Mouse (Mus musculus): Measurements from ENCODE around the gene Abr. TPM values are rescaled to one million over a fixed set of nuclear protein-coding genes. Genes with fewer than 3 reads are reported as not detected.
A peak's percentile ranks its signal among the peaks of the same experiment; 100 is the strongest.

Gene Abr
- total and polyA plus RNA-seq, 2 experiments from 2014 or later = 87.5 to 211 TPM

DNA sequence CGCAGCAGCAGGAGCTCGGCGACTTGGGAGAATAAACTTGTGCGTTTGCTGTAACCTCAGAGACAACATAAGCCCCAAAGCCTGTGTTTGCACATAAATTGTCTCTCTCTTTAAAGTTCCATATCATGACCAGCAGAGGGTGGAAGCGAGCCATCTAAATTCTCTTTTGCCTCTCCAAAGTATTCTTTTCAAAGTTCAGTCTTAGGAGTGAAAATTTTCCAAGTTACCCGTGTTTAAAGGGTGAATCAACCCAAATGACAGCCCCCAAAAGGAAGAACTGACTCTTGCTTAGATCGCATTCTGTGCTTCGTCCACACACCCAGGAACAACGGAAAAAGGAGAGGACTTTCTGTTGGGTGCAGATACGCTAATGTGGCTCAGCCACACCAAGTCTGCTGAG, 33.0 kb upstream of the Abr start:
- Histone ChIP-seq H3K27ac (no peak overlapping the region), H3K4me1 (ENCODE audit: insufficient read depth, low read length) (no peaks in the 10 kb centered on the region), H3K36me3 (ENCODE audit: insufficient read depth, low read length) (no peaks in the 10 kb centered on the region), H3K4me3 (ENCODE audit: low read length) (no peak overlapping the region), H3K9ac (replicated peaks; ENCODE audit: low read length) (no peak overlapping the region), H3K27me3 (ENCODE audit: insufficient read depth, low read length) (no peaks in the 10 kb centered on the region), H3K9me3 (ENCODE audit: low read length) (no peaks in the 10 kb centered on the region), H3K4me2 (ENCODE audit: low read depth, low read length) (peak overlapping the region; percentile 34; the same call in 1 of the 2 replicates)
- peak; percentile 76 for TF ChIP-seq CTCF (IDR thresholded peaks at IDR 0.05; ENCODE audit: low read depth)
- peak; percentile 80 for DNase-seq (ENCODE audit: low spot score)
- ATAC-seq = no peak
- 5% methylated on average over 10 of the region's 10 CpGs for WGBS

DNA sequence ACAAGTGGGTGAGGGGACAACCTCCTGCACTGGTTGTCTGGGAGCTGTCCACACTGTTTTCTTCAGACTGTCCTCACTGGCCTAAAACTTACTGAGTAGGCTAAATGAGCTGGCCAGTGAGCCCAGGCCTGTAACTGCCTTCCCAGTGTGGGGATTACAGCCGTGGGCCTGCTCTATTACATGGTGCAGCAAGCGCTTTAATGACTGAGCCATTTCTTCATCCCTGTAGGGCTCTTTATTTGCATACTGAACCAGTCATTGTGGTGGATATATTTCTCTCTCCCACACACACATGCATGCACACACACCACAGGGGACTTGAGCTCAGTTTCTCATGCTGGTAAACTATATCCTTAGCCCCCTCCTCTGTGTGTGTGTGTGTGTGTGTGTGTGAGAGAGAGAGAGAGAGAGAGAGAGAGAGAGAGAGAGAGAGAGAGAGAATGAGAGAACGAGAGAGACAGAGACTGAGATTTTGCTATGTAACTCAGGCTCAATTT, 30.8 kb upstream of the Abr start:
- H3K27ac ChIP-seq = no peak overlapping the region
- H3K9ac ChIP-seq (replicated peaks; ENCODE audit: low read length) = no peak overlapping the region
- no peak for DNase-seq (ENCODE audit: low spot score)
- WGBS = 46% methylated on average over 3 of the region's 3 CpGs
- ATAC-seq = 0 out of 2 replicates have a peak, but pooled peaks have one; percentile 48
- TF ChIP-seq CTCF (IDR thresholded peaks at IDR 0.05; ENCODE audit: low read depth) = no peak
- H3K4me1 ChIP-seq (ENCODE audit: insufficient read depth, low read length) = no peaks in the 10 kb centered on the region
- no peak overlapping the region for H3K4me3 ChIP-seq (ENCODE audit: low read length)
- no peaks in the 10 kb centered on the region for H3K27me3 ChIP-seq (ENCODE audit: insufficient read depth, low read length)
- H3K36me3 ChIP-seq (ENCODE audit: insufficient read depth, low read length) = no peaks in the 10 kb centered on the region
- no peaks in the 10 kb centered on the region for H3K9me3 ChIP-seq (ENCODE audit: low read length)
- H3K4me2 ChIP-seq (ENCODE audit: low read depth, low read length) = no peak overlapping the region

DNA sequence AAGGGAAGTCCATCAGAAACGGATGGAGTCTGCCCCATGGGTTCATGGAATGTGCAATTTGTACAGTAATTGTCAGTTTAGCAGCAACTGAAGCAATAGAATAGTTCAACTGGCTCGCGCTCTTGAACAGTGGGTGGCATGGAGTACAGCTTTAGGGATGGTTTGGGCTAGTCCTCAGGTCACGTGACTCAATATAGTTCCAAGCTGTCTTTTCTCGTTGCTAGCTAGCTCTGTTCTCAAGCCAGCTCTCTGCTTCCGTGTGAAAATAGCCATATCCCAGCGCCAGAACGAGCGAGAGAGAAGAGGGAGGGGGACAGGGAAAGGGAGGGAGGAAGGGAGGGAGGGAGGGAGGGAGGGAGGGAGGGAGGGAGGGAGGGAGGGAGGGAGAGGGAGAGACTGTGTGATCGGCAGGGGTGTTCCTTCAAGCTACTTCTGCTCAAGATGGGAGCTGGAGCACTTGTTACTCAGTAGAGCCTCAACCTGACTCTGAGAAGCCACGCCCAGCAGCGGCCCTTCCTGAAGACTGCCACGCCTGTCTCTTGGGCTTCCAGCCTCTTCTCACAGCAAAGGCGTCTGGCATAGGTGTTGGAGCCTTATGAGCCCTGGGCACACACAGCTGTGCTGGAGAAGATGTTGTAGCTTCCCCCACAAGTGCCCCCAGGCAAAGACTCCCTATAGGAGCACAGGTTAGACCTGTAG, 28.9 kb upstream of the Abr start:
- ATAC-seq (no peak), DNase-seq (ENCODE audit: low spot score) (peak; percentile 32)
- 47% methylated on average over 14 of the region's 14 CpGs for WGBS

DNA sequence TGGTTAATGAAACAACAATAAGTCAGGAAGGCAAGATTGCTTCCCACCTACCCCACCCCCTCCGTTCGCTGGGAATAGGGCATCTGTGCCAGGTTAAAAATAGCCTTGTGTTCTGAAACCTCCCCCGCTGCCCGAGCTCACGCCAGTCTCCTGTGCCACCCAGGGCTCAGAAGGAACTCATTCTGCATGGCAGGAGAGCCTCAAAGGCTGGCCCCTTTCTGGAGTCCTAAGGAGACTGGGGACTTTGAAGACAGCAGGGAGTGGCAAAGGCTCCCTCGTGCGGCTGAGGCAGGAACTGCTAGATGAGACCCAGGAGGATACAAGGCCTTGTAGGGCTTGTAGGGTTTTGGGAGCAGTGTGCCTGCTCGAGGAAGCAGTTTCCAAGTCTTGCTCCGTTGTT, 25.4 kb upstream of the Abr start:
- DNase-seq (ENCODE audit: low spot score) (peak; percentile 75), ATAC-seq (peak; percentile 52)
- Histone ChIP-seq H3K4me2 (ENCODE audit: low read depth, low read length) (peak overlapping the region; percentile 55), H3K36me3 (ENCODE audit: insufficient read depth, low read length) (no peaks in the 10 kb centered on the region), H3K27me3 (ENCODE audit: insufficient read depth, low read length) (no peaks in the 10 kb centered on the region), H3K27ac (peak overlapping the region; percentile 56; the same call in 1 of the 2 replicates), H3K4me1 (ENCODE audit: insufficient read depth, low read length) (peaks cover 11% of the 10 kb centered on the region), H3K4me3 (ENCODE audit: low read length) (peak overlapping the region; percentile 16; the same call in 1 of the 2 replicates), H3K9me3 (ENCODE audit: low read length) (no peaks in the 10 kb centered on the region), H3K9ac (replicated peaks; ENCODE audit: low read length) (no peak overlapping the region)
- TF ChIP-seq CTCF (IDR thresholded peaks at IDR 0.05; ENCODE audit: low read depth) = peak; percentile 86
- 8% methylated on average over 9 of the region's 9 CpGs for WGBS

More for the DNA sequence above, 28.9 kb upstream of the Abr start:
- Histone ChIP-seq H3K36me3 (ENCODE audit: insufficient read depth, low read length) (no peaks in the 10 kb centered on the region), H3K4me3 (ENCODE audit: low read length) (no peak overlapping the region), H3K4me2 (ENCODE audit: low read depth, low read length) (no peak overlapping the region), H3K4me1 (ENCODE audit: insufficient read depth, low read length) (peaks cover 8% of the 10 kb centered on the region), H3K27ac (no peak overlapping the region), H3K9ac (replicated peaks; ENCODE audit: low read length) (no peak overlapping the region), H3K27me3 (ENCODE audit: insufficient read depth, low read length) (no peaks in the 10 kb centered on the region), H3K9me3 (ENCODE audit: low read length) (no peaks in the 10 kb centered on the region)
- TF ChIP-seq CTCF (IDR thresholded peaks at IDR 0.05; ENCODE audit: low read depth) = no peak

DNA sequence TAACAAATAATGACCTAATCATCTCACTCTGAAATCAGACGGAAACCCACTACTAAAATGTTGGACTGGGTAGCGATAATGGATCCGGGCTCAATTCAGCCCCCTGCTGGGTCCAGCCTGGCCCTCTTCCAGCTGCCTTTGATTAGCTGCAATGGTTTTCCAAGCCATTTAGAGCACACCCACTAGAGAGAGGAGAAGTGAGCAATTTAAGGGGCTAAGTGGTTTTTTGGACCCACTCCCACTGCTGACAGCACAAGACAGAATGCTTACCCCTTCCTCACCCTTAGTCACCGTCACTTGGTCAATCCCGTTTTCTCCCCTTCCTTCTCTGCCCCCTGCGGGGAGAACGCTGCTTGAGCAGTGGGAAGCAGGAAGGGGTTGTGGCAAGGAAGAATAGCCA, 24.9 kb upstream of the Abr start:
- 4% methylated on average over 7 of the region's 7 CpGs for WGBS
- H3K4me2 ChIP-seq (ENCODE audit: low read depth, low read length) = peak overlapping the region; percentile 55
- peak; percentile 80 for DNase-seq (ENCODE audit: low spot score)
- peak overlapping the region; percentile 16; the same call in 1 of the 2 replicates for H3K4me3 ChIP-seq (ENCODE audit: low read length)
- peaks cover 11% of the 10 kb centered on the region for H3K4me1 ChIP-seq (ENCODE audit: insufficient read depth, low read length)
- no peak overlapping the region for H3K9ac ChIP-seq (replicated peaks; ENCODE audit: low read length)
- TF ChIP-seq CTCF (IDR thresholded peaks at IDR 0.05; ENCODE audit: low read depth) = no peak
- no peaks in the 10 kb centered on the region for H3K27me3 ChIP-seq (ENCODE audit: insufficient read depth, low read length)
- no peaks in the 10 kb centered on the region for H3K9me3 ChIP-seq (ENCODE audit: low read length)
- H3K36me3 ChIP-seq (ENCODE audit: insufficient read depth, low read length) = no peaks in the 10 kb centered on the region
- ATAC-seq = peak; percentile 34
- peak overlapping the region; percentile 56; the same call in 1 of the 2 replicates for H3K27ac ChIP-seq

DNA sequence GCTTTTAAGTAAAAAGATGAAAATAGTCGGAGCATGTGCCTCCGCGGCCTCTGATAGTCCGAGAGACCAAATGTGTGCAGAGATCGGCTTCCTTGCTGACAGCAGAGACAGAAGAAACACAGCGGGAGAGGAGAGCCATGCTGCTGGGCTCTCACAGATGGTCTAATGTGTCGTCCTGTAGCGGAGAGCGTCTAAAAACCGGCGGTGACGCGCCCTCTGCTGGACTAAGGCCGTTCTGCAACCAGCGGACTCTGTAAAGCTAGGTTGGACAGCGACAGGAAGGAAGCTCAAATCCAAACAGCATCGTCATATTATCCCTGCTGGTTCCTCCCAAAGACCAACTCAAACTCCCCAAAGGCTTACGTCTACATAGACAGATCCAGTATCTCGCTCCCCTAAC, 23.8 kb upstream of the Abr start:
- Histone ChIP-seq H3K9ac (replicated peaks; ENCODE audit: low read length) (no peak overlapping the region), H3K27ac (peak overlapping the region; percentile 69), H3K9me3 (ENCODE audit: low read length) (no peaks in the 10 kb centered on the region), H3K27me3 (ENCODE audit: insufficient read depth, low read length) (no peaks in the 10 kb centered on the region), H3K4me1 (ENCODE audit: insufficient read depth, low read length) (peaks cover 11% of the 10 kb centered on the region), H3K4me3 (ENCODE audit: low read length) (0 out of 2 replicates have a peak overlapping the region, but pooled peaks have one; percentile 11), H3K4me2 (ENCODE audit: low read depth, low read length) (peak overlapping the region; percentile 50), H3K36me3 (ENCODE audit: insufficient read depth, low read length) (no peaks in the 10 kb centered on the region)
- peak; percentile 98 for TF ChIP-seq CTCF (IDR thresholded peaks at IDR 0.05; ENCODE audit: low read depth)
- DNase-seq (ENCODE audit: low spot score) (peak; percentile 96), ATAC-seq (peak; percentile 81)
- 0% methylated on average over 19 of the region's 19 CpGs for WGBS

DNA sequence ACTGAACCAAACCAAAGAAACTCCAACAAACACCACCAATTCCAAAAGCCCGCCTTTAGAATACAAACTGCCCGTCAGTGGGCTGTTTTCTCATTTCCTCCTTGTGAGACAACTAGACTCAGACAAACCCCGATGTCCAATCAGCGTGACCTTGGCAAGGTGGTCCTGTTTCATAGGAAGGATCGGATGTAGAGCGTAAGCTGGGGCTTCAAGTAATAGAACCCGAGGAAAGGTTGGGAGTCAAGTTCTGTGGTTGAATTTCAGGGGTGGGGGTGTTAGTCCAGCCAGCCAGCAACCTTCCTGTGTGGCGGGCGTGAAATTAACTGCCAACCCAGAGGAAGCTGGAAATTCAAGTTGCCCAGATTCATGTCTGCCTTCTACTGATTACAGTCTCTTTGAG, 22.9 kb upstream of the Abr start:
- WGBS = 62% methylated on average over 9 of the region's 9 CpGs
- no peaks in the 10 kb centered on the region for H3K36me3 ChIP-seq (ENCODE audit: insufficient read depth, low read length)
- DNase-seq (ENCODE audit: low spot score) (no peak), ATAC-seq (no peak)
- TF ChIP-seq CTCF (IDR thresholded peaks at IDR 0.05; ENCODE audit: low read depth) = no peak
- peaks cover 11% of the 10 kb centered on the region for H3K4me1 ChIP-seq (ENCODE audit: insufficient read depth, low read length)
- no peak overlapping the region for H3K4me3 ChIP-seq (ENCODE audit: low read length)
- no peak overlapping the region for H3K4me2 ChIP-seq (ENCODE audit: low read depth, low read length)
- H3K27me3 ChIP-seq (ENCODE audit: insufficient read depth, low read length) = no peaks in the 10 kb centered on the region
- H3K9me3 ChIP-seq (ENCODE audit: low read length) = no peaks in the 10 kb centered on the region
- no peak overlapping the region for H3K9ac ChIP-seq (replicated peaks; ENCODE audit: low read length)
- H3K27ac ChIP-seq = no peak overlapping the region
